Mouse (Mus musculus): ENCODE measurements around the gene Syncrip. TPM values are rescaled to one million over a fixed set of nuclear protein-coding genes. Genes with fewer than 3 reads are reported as not detected.

Syncrip gene
- polyA plus RNA-seq, 1 experiment from 2014 or later: 196 TPM

DNA sequence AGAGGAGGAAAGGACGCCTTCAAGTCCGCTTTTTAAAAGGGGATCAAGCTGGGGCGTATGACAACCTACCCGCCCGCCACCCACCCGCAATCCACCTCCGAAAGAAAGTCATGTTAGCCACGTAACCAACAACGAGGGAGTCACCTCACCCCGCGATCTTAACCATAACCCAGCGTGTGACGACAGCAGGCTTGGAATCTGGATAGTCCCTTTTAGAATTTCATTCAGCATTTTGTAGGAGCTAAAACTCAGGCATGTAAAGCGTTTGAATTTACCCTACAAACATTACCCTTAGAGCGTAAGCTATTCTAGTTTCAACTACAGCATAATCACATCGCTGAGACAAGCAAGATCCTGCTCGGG lies 43.2 kb downstream of the Syncrip start:
- peak overlapping the region; percentile 57 for H3K27ac ChIP-seq
- under 1% methylated on average over 17 of the region's 17 CpGs for WGBS (ENCODE audit: missing documents)
- no peaks in the 10 kb centered on the region for H3K36me3 ChIP-seq (ENCODE audit: inconsistent target)
- peak overlapping the region; percentile 79 for H3K4me3 ChIP-seq (ENCODE audit: inconsistent target)
- H3K79me2 ChIP-seq (ENCODE audit: inconsistent target): peaks cover 31% of the 10 kb centered on the region; the same call in 1 of the 2 replicates

DNA sequence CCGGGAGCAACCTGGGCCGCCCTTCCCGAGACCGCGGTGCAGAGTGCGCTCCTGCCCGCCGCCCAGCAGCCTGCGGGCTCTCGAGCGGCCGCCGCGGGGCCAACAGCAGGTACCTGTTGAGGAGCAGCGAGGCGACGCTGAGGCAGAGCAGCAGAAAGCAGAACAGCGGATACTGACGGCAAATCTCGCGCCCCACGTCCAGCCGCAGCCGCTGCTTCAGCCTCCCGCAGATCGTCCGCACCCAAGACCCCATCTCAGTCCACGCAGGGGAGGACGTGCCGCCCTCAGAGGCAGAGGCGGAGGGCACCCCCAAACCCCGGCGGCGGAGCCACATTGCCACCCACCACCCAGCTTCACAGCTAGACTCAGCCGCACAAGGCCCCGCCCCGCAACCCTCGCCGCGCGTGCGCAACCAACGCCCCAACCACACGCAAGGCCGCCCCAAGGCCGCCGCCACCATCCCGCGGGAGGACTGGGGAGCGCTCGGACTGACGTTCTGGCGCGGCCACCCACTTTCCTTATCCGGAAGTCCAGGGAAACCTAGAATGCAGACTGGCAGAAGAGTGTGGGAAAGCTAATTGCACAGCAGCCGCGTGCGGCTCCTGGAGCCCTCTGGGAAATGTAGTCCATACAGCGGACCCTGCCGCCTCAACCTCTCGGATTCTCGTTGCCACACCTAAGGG lies 43.7 kb downstream of the Syncrip start, which contains the start of gene Snx14:
TSS of gene Snx14 (minus strand) at position 404 of the 683 bp plus-strand sequence.
- Histone ChIP-seq H3K27ac (peak within 1 kb of the TSS; percentile 57), H3K36me3 (ENCODE audit: inconsistent target) (no peaks in the 10 kb centered on the region), H3K79me2 (ENCODE audit: inconsistent target) (peaks cover 36% of the 10 kb centered on the region), H3K4me3 (ENCODE audit: inconsistent target) (peak within 1 kb of the TSS; percentile 79)
- WGBS (ENCODE audit: missing documents): under 1% methylated on average over 61 of the region's 62 CpGs

DNA sequence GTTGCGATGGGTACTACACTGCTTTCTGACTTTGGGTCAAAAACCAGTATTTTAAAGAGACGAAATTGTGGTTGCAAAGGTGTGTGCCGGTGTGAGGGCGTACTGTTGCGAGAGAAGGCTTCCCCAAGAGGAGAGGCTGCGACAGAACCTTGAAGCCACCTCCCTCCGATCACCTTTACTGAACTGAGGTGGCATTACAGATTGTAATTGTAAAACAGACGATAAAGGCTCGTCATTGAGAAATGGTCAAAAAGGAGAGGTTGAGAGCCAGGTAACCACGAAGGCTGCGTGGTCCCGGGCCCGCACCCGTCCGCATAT lies 44.2 kb downstream of the Syncrip start:
- WGBS (ENCODE audit: missing documents): 1% methylated on average over 13 of the region's 15 CpGs
- Histone ChIP-seq H3K4me3 (ENCODE audit: inconsistent target) (peak overlapping the region; percentile 79), H3K36me3 (ENCODE audit: inconsistent target) (no peaks in the 10 kb centered on the region), H3K27ac (no peak overlapping the region), H3K79me2 (ENCODE audit: inconsistent target) (peaks cover 41% of the 10 kb centered on the region)

- Histone ChIP-seq H3K79me2 (ENCODE audit: inconsistent target) (peaks cover 47% of the 10 kb centered on the region), H3K27ac (no peak overlapping the region), H3K4me3 (ENCODE audit: inconsistent target) (peak overlapping the region; percentile 79), H3K36me3 (ENCODE audit: inconsistent target) (no peaks in the 10 kb centered on the region)
- 17% methylated on average over 9 of the region's 10 CpGs for WGBS (ENCODE audit: missing documents)
These were observed 44.8 kb downstream of the Syncrip start for GRCm38 (mm10) chr9:88437342-88438236.

GRCm38 (mm10) chr9:88424356-88424755 lies 58.0 kb downstream of the Syncrip start:
- Histone ChIP-seq H3K27ac (no peak overlapping the region), H3K36me3 (ENCODE audit: inconsistent target) (0 out of 2 replicates have a peak, but pooled peaks cover 9% of the 10 kb centered on the region), H3K79me2 (ENCODE audit: inconsistent target) (peaks cover 4% of the 10 kb centered on the region; the same call in 1 of the 2 replicates), H3K4me3 (ENCODE audit: inconsistent target) (no peak overlapping the region)
- WGBS (ENCODE audit: missing documents): 72% methylated on average over 2 of the region's 2 CpGs

DNA sequence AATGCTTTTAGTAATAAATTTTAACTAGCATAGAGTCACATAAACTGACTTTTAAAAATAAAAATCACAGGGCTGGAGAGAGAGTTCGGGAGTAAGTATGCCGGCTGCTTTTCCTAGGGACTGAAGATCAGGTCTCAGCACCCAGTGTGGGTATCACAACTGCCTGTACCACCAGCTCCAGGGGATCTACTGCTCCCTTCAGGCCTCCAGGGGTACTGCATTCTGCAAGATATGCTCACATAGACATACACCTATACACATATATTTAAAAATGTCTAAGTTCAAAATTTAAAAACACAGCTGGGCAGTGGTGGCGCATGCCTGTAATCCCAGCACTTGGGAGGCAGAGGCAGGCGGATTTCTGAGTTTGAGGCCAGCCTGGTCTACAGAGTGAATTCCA lies 59.9 kb downstream of the Syncrip start:
- no peak overlapping the region for H3K4me3 ChIP-seq (ENCODE audit: inconsistent target)
- WGBS (ENCODE audit: missing documents): 93% methylated on average over 4 of the region's 4 CpGs
- peaks cover 18% of the 10 kb centered on the region for H3K36me3 ChIP-seq (ENCODE audit: inconsistent target)
- no peaks in the 10 kb centered on the region for H3K79me2 ChIP-seq (ENCODE audit: inconsistent target)
- H3K27ac ChIP-seq: no peak overlapping the region

DNA sequence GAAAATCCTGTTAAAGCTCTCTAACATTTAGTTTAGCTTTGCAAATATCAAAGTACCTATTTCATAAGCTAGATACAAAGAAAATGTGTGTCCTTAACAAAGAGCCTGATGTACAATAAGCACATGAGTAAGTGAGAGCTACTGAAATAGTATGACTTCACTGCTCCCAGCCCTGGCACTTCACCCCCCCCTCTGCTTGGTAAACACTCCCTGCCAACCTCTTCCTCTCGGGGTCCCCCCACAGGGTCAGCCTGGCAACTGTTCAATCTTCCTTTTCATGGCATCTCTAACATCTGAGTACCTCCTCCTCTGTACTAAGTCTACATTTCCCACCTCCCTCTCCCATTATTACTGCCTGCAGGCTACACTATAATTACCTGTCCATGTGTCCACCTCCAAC lies 65.6 kb downstream of the Syncrip start:
- WGBS (ENCODE audit: missing documents): 60% methylated on average over 1 of the region's 1 CpGs
- Histone ChIP-seq H3K27ac (no peak overlapping the region), H3K36me3 (ENCODE audit: inconsistent target) (peaks cover 18% of the 10 kb centered on the region), H3K79me2 (ENCODE audit: inconsistent target) (no peaks in the 10 kb centered on the region), H3K4me3 (ENCODE audit: inconsistent target) (no peak overlapping the region)

- Histone ChIP-seq H3K4me3 (ENCODE audit: inconsistent target) (no peak overlapping the region), H3K27ac (no peak overlapping the region), H3K36me3 (ENCODE audit: inconsistent target) (no peaks in the 10 kb centered on the region), H3K79me2 (ENCODE audit: inconsistent target) (no peaks in the 10 kb centered on the region)
- WGBS (ENCODE audit: missing documents): 96% methylated on average over 2 of the region's 2 CpGs
These were observed 72.4 kb downstream of the Syncrip start for GRCm38 (mm10) chr9:88409978-88410377.

GRCm38 (mm10) chr9:88404515-88404914 lies 77.9 kb downstream of the Syncrip start:
- Histone ChIP-seq H3K4me3 (ENCODE audit: inconsistent target) (no peak overlapping the region), H3K27ac (no peak overlapping the region), H3K79me2 (ENCODE audit: inconsistent target) (no peaks in the 10 kb centered on the region), H3K36me3 (ENCODE audit: inconsistent target) (0 out of 2 replicates have a peak, but pooled peaks cover 8% of the 10 kb centered on the region)
- 83% methylated on average over 6 of the region's 6 CpGs for WGBS (ENCODE audit: missing documents)

- H3K79me2 ChIP-seq (ENCODE audit: inconsistent target): no peaks in the 10 kb centered on the region
- 28% methylated on average over 10 of the region's 10 CpGs for WGBS (ENCODE audit: missing documents)
- no peak overlapping the region for H3K27ac ChIP-seq
- 0 out of 2 replicates have a peak, but pooled peaks cover 8% of the 10 kb centered on the region for H3K36me3 ChIP-seq (ENCODE audit: inconsistent target)
- H3K4me3 ChIP-seq (ENCODE audit: inconsistent target): no peak overlapping the region
These were observed 78.3 kb downstream of the Syncrip start for GRCm38 (mm10) chr9:88404088-88404487.

DNA sequence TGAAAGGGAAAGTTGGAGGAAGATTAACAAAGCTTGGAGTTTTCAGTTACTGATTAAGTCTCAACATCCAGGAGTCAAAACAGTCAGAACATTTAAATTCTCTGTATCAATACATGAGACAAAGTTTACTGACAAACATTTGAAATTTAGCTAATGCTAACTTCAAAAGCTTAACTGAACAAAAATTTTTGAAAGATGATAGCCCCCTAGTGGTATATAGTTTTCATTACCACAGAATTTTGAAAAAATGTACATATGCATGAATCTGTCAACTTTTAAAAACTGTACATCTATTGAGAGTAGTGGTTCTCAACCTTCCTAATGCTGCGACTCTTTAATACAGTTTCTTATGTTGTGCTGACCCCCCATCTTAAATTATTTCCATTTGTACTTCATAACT lies 83.9 kb downstream of the Syncrip start:
- H3K36me3 ChIP-seq (ENCODE audit: inconsistent target): 0 out of 2 replicates have a peak, but pooled peaks cover 14% of the 10 kb centered on the region
- H3K79me2 ChIP-seq (ENCODE audit: inconsistent target): no peaks in the 10 kb centered on the region
- H3K4me3 ChIP-seq (ENCODE audit: inconsistent target): no peak overlapping the region
- 70% methylated on average over 1 of the region's 1 CpGs for WGBS (ENCODE audit: missing documents)
- H3K27ac ChIP-seq: no peak overlapping the region

Other genes with a start within 250 kb of the Syncrip start
- gene Nt5e, start 155.4 kb downstream of the Syncrip start, polyA plus RNA-seq (2018): 0.03 to 0.22 TPM in 2 of 3 replicates, not detected in the other
- gene Snx14, start 43.6 kb downstream of the Syncrip start, polyA plus RNA-seq (2018): 24.9 to 35.5 TPM (median 30.3 TPM) in 3 replicates
- not detected in 3 replicates for gene Gm20537, start 26.0 kb downstream of the Syncrip start, polyA plus RNA-seq (2018)
- 3.5 to 7.6 TPM (median 7.1 TPM) in 3 replicates for gene Zfp949, start 65.4 kb upstream of the Syncrip start, polyA plus RNA-seq (2018)
- not detected in 3 replicates for gene Trim43a, start 98.3 kb upstream of the Syncrip start, polyA plus RNA-seq (2018)
- 105 to 118 TPM (median 111 TPM) in 3 replicates for gene Mthfsl, start 237.7 kb upstream of the Syncrip start, polyA plus RNA-seq (2018)
- 21.3 to 27.9 TPM (median 23.0 TPM) in 3 replicates for gene Bcl2a1d, start 249.3 kb upstream of the Syncrip start, polyA plus RNA-seq (2018)